Mouse (Mus musculus): Measurements from ENCODE around the gene Nsun4.

Nsun4 gene

GRCm38 (mm10) chr4:115987436-115987835, 66.2 kb downstream of the Nsun4 start:
- DNase-seq (ENCODE audit: low spot score in 2 of 2): no peak

DNA sequence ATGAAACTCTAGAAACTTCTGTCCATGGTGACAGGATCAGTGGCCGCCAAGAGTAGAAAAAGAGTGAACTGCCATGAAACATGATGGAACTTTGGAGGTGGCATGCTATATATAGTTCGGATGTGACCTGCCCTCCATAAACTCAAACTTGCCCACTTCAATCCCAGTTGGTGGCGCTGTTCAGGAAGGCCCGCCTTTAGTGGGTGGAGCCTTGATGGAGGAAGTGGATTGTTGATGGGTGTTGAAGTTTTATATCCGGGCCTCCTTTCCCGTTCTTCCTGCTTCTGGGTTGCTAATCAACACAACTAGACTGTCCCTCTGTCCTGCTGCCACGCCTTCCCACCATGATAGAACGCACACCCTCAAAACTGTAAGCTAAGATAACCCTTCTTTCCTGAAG, 68.7 kb downstream of the Nsun4 start:
- DNase-seq (ENCODE audit: low spot score in 2 of 2): no peak

GRCm38 (mm10) chr4:115984111-115984510, 69.6 kb downstream of the Nsun4 start:
- DNase-seq (ENCODE audit: low spot score in 2 of 2): peak; percentile 66 to 88

Measured in urinary bladder, adult 18-20 months (tissue).